Mouse (Mus musculus): ENCODE data around the gene Schip1. TPM values are rescaled to one million over a fixed set of nuclear protein-coding genes. Genes with fewer than 3 reads are reported as not detected.

Gene Schip1
- polyA plus RNA-seq, 1 experiment from 2014 or later, result 60.3 TPM

- Histone ChIP-seq H3K9ac (ENCODE audit: low read length) (no peak overlapping the region), H3K4me2 (ENCODE audit: low read depth, low read length) (no peak overlapping the region), H3K4me1 (ENCODE audit: control insufficient read depth, insufficient read depth, low read length) (peaks cover 31% of the 10 kb centered on the region), H3K27me3 (ENCODE audit: control insufficient read depth, insufficient read depth, low read length) (no peaks in the 10 kb centered on the region), H3K36me3 (ENCODE audit: control insufficient read depth, insufficient read depth) (no peaks in the 10 kb centered on the region), H3K4me3 (ENCODE audit: low read length) (no peak overlapping the region), H3K27ac (ENCODE audit: low read length) (no peak overlapping the region), H3K9me3 (replicated peaks; ENCODE audit: control insufficient read depth, low read length) (no peaks in the 10 kb centered on the region)
- ATAC-seq (replicated peaks; ENCODE audit: extremely low read depth, insufficient read depth, low FRiP score), result no peak
- 91% methylated on average over 8 of the region's 8 CpGs for WGBS
Observed at GRCm38 (mm10) chr3:68607336-68607735, 542.7 kb downstream of the Schip1 start.

- H3K27me3 ChIP-seq (ENCODE audit: control insufficient read depth, insufficient read depth, low read length), result no peaks in the 10 kb centered on the region
- no peak overlapping the region for H3K9ac ChIP-seq (ENCODE audit: low read length)
- H3K4me2 ChIP-seq (ENCODE audit: low read depth, low read length), result peak overlapping the region; percentile 9; the same call in 1 of the 2 replicates
- H3K4me3 ChIP-seq (ENCODE audit: low read length), result no peak overlapping the region
- peaks cover 20% of the 10 kb centered on the region for H3K4me1 ChIP-seq (ENCODE audit: control insufficient read depth, insufficient read depth, low read length)
- no peaks in the 10 kb centered on the region for H3K36me3 ChIP-seq (ENCODE audit: control insufficient read depth, insufficient read depth)
- 57% methylated on average over 19 of the region's 19 CpGs for WGBS
- no peaks in the 10 kb centered on the region for H3K9me3 ChIP-seq (replicated peaks; ENCODE audit: control insufficient read depth, low read length)
- ATAC-seq (replicated peaks; ENCODE audit: extremely low read depth, insufficient read depth, low FRiP score), result peak; percentile 67
- H3K27ac ChIP-seq (ENCODE audit: low read length), result no peak overlapping the region
Observed at GRCm38 (mm10) chr3:68608848-68609497, 544.4 kb downstream of the Schip1 start.

- WGBS, result 29% methylated on average over 6 of the region's 6 CpGs
- Histone ChIP-seq H3K27ac (ENCODE audit: low read length) (no peak overlapping the region), H3K4me1 (ENCODE audit: control insufficient read depth, insufficient read depth, low read length) (peaks cover 20% of the 10 kb centered on the region)
Observed at GRCm38 (mm10) chr3:68610011-68610410, 545.4 kb downstream of the Schip1 start.

GRCm38 (mm10) chr3:68610598-68611261, 546.1 kb downstream of the Schip1 start:
- no peak overlapping the region for H3K27ac ChIP-seq (ENCODE audit: low read length)
- H3K27me3 ChIP-seq (ENCODE audit: control insufficient read depth, insufficient read depth, low read length), result no peaks in the 10 kb centered on the region
- H3K36me3 ChIP-seq (ENCODE audit: control insufficient read depth, insufficient read depth), result no peaks in the 10 kb centered on the region
- peaks cover 20% of the 10 kb centered on the region for H3K4me1 ChIP-seq (ENCODE audit: control insufficient read depth, insufficient read depth, low read length)
- WGBS, result 89% methylated on average over 11 of the region's 11 CpGs
- no peak for ATAC-seq (replicated peaks; ENCODE audit: extremely low read depth, insufficient read depth, low FRiP score)
- no peak overlapping the region for H3K9ac ChIP-seq (ENCODE audit: low read length)
- H3K4me3 ChIP-seq (ENCODE audit: low read length), result no peak overlapping the region
- H3K4me2 ChIP-seq (ENCODE audit: low read depth, low read length), result no peak overlapping the region
- no peaks in the 10 kb centered on the region for H3K9me3 ChIP-seq (replicated peaks; ENCODE audit: control insufficient read depth, low read length)

More at GRCm38 (mm10) chr3:68610011-68610410, 545.4 kb downstream of the Schip1 start:
- Histone ChIP-seq H3K4me3 (ENCODE audit: low read length) (no peak overlapping the region), H3K27me3 (ENCODE audit: control insufficient read depth, insufficient read depth, low read length) (no peaks in the 10 kb centered on the region), H3K4me2 (ENCODE audit: low read depth, low read length) (0 out of 2 replicates have a peak overlapping the region, but pooled peaks have one; percentile 33), H3K9ac (ENCODE audit: low read length) (no peak overlapping the region), H3K36me3 (ENCODE audit: control insufficient read depth, insufficient read depth) (no peaks in the 10 kb centered on the region), H3K9me3 (replicated peaks; ENCODE audit: control insufficient read depth, low read length) (no peaks in the 10 kb centered on the region)
- no peak for ATAC-seq (replicated peaks; ENCODE audit: extremely low read depth, insufficient read depth, low FRiP score)

- H3K9me3 ChIP-seq (replicated peaks; ENCODE audit: control insufficient read depth, low read length), result no peaks in the 10 kb centered on the region
- no peak for ATAC-seq (replicated peaks; ENCODE audit: extremely low read depth, insufficient read depth, low FRiP score)
- 76% methylated on average over 10 of the region's 10 CpGs for WGBS
Observed at GRCm38 (mm10) chr3:68615042-68615810, 550.6 kb downstream of the Schip1 start.

GRCm38 (mm10) chr3:68616363-68616762, 551.8 kb downstream of the Schip1 start:
- Histone ChIP-seq H3K4me3 (ENCODE audit: low read length) (no peak overlapping the region), H3K27me3 (ENCODE audit: control insufficient read depth, insufficient read depth, low read length) (no peaks in the 10 kb centered on the region), H3K36me3 (ENCODE audit: control insufficient read depth, insufficient read depth) (peaks cover 1% of the 10 kb centered on the region; the same call in 1 of the 2 replicates), H3K27ac (ENCODE audit: low read length) (no peak overlapping the region), H3K9me3 (replicated peaks; ENCODE audit: control insufficient read depth, low read length) (no peaks in the 10 kb centered on the region), H3K4me1 (ENCODE audit: control insufficient read depth, insufficient read depth, low read length) (no peaks in the 10 kb centered on the region), H3K4me2 (ENCODE audit: low read depth, low read length) (no peak overlapping the region), H3K9ac (ENCODE audit: low read length) (no peak overlapping the region)
- ATAC-seq (replicated peaks; ENCODE audit: extremely low read depth, insufficient read depth, low FRiP score), result no peak
- 68% methylated on average over 12 of the region's 12 CpGs for WGBS

More at GRCm38 (mm10) chr3:68615042-68615810, 550.6 kb downstream of the Schip1 start:
- Histone ChIP-seq H3K27ac (ENCODE audit: low read length) (no peak overlapping the region), H3K4me3 (ENCODE audit: low read length) (no peak overlapping the region), H3K9ac (ENCODE audit: low read length) (no peak overlapping the region), H3K36me3 (ENCODE audit: control insufficient read depth, insufficient read depth) (no peaks in the 10 kb centered on the region), H3K4me2 (ENCODE audit: low read depth, low read length) (no peak overlapping the region), H3K4me1 (ENCODE audit: control insufficient read depth, insufficient read depth, low read length) (0 out of 2 replicates have a peak, but pooled peaks cover 3% of the 10 kb centered on the region), H3K27me3 (ENCODE audit: control insufficient read depth, insufficient read depth, low read length) (no peaks in the 10 kb centered on the region)

GRCm38 (mm10) chr3:68617708-68618107, 553.1 kb downstream of the Schip1 start:
- WGBS, result 92% methylated on average over 10 of the region's 10 CpGs
- no peaks in the 10 kb centered on the region for H3K4me1 ChIP-seq (ENCODE audit: control insufficient read depth, insufficient read depth, low read length)
- H3K9me3 ChIP-seq (replicated peaks; ENCODE audit: control insufficient read depth, low read length), result no peaks in the 10 kb centered on the region
- no peaks in the 10 kb centered on the region for H3K27me3 ChIP-seq (ENCODE audit: control insufficient read depth, insufficient read depth, low read length)
- H3K9ac ChIP-seq (ENCODE audit: low read length), result no peak overlapping the region
- H3K4me2 ChIP-seq (ENCODE audit: low read depth, low read length), result no peak overlapping the region
- H3K4me3 ChIP-seq (ENCODE audit: low read length), result no peak overlapping the region
- no peak for ATAC-seq (replicated peaks; ENCODE audit: extremely low read depth, insufficient read depth, low FRiP score)
- no peak overlapping the region for H3K27ac ChIP-seq (ENCODE audit: low read length)
- peaks cover 7% of the 10 kb centered on the region for H3K36me3 ChIP-seq (ENCODE audit: control insufficient read depth, insufficient read depth)

GRCm38 (mm10) chr3:68619097-68619496, 554.5 kb downstream of the Schip1 start:
- no peaks in the 10 kb centered on the region for H3K27me3 ChIP-seq (ENCODE audit: control insufficient read depth, insufficient read depth, low read length)
- peaks cover 7% of the 10 kb centered on the region for H3K36me3 ChIP-seq (ENCODE audit: control insufficient read depth, insufficient read depth)
- no peak for ATAC-seq (replicated peaks; ENCODE audit: extremely low read depth, insufficient read depth, low FRiP score)
- no peak overlapping the region for H3K27ac ChIP-seq (ENCODE audit: low read length)
- 67% methylated on average over 5 of the region's 5 CpGs for WGBS
- no peaks in the 10 kb centered on the region for H3K4me1 ChIP-seq (ENCODE audit: control insufficient read depth, insufficient read depth, low read length)
- no peaks in the 10 kb centered on the region for H3K9me3 ChIP-seq (replicated peaks; ENCODE audit: control insufficient read depth, low read length)
- H3K9ac ChIP-seq (ENCODE audit: low read length), result no peak overlapping the region
- H3K4me3 ChIP-seq (ENCODE audit: low read length), result no peak overlapping the region
- no peak overlapping the region for H3K4me2 ChIP-seq (ENCODE audit: low read depth, low read length)

GRCm38 (mm10) chr3:68621971-68622370, 557.4 kb downstream of the Schip1 start:
- Histone ChIP-seq H3K4me2 (ENCODE audit: low read depth, low read length) (no peak overlapping the region), H3K27ac (ENCODE audit: low read length) (no peak overlapping the region), H3K4me3 (ENCODE audit: low read length) (no peak overlapping the region), H3K27me3 (ENCODE audit: control insufficient read depth, insufficient read depth, low read length) (no peaks in the 10 kb centered on the region), H3K4me1 (ENCODE audit: control insufficient read depth, insufficient read depth, low read length) (no peaks in the 10 kb centered on the region), H3K9me3 (replicated peaks; ENCODE audit: control insufficient read depth, low read length) (no peaks in the 10 kb centered on the region), H3K36me3 (ENCODE audit: control insufficient read depth, insufficient read depth) (peaks cover 9% of the 10 kb centered on the region), H3K9ac (ENCODE audit: low read length) (no peak overlapping the region)
- ATAC-seq (replicated peaks; ENCODE audit: extremely low read depth, insufficient read depth, low FRiP score), result no peak
- WGBS, result 81% methylated on average over 3 of the region's 3 CpGs
